In the genomic region with DNA sequence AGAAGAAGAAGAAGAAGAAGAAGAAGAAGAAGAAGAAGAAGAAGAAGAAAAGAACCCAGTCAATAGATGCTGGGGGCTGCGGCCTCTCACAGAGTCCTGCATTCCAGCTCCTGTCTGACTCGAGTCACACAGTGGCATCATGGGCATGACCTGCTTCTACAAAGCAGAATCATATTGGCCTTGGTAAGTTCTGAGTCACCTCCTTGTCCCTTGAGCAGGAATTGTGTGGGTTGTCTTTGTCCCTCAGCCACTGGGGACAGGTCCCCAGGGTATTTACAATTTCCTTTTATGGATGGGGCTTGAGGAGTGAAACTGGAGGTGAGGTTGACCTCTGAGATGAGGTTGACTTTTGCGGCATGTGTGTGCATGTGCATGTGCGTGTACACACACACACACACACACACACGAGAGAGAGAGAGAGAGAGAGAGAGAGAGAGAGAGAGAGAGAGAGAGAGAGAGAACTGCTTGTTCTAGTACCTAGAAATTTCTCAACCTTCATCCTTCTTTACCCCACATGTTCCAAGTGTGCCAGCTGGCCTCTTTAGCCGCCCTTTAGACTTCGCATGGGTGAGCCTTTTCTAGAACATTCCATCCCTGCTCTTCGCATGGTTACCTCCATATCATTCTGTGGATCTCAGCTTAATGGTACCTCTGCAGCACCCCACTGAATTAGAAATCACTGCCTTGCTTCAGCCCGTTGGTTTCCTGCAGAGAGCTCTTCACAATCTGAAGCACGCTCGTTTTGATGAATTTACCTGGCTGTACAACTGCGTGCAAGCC, we compare ENCODE assay signal across 25 mouse cellular contexts.
A peak's percentile ranks its signal among the peaks of the same experiment; 100 is the strongest.
DNase-seq lines count a peak whose midpoint lies in the region; ATAC-seq lines count a peak whose summit lies in the region.
"Had no signal": no experiment of that assay in that cellular context is flagged by ENCODE, and none has a peak within 500 bp of the region (broad histone marks: within the 10 kb centered on the region; RNA-seq: fewer than 3 reads in every experiment).

No protein-coding gene starts in this region.

- no peaks in the 10 kb centered on the region for H3K9me3 ChIP-seq in kidney, embryonic 16.5 days (ENCODE audit: low read length)
- H3K9me3 ChIP-seq: embryonic facial prominence, embryonic 12.5 days; embryonic facial prominence, embryonic 15.5 days; hindbrain, embryonic 10.5 days; hindbrain, embryonic 13.5 days had no signal

- 73% methylated on average over 12 of the region's 12 CpGs for WGBS in kidney, embryonic 16.5 days

- peaks cover under 1% of the 10 kb centered on the region; the same call in 1 of the 2 replicates for H3K4me1 ChIP-seq in kidney, embryonic 16.5 days (ENCODE audit: insufficient read depth, low read length)
- H3K4me1 ChIP-seq: embryonic facial prominence, embryonic 12.5 days; hindbrain, embryonic 10.5 days; hindbrain, embryonic 13.5 days had no signal

- DNase-seq in adrenal gland, postnatal 14 days: peak; percentile 26
- no peak for DNase-seq in adrenal gland, postnatal 4 days (ENCODE audit: low spot score in 2 of 2)
- peak; percentile 57 to 58 for DNase-seq in kidney, adult 8-10 months
- DNase-seq in kidney, postnatal 4 days: no peak
- DNase-seq in kidney, postnatal 14 days: peak; percentile 19
- peak; percentile 36 to 48 for DNase-seq in kidney, postnatal 36 days
- DNase-seq in heart, postnatal 4 days: no peak
- DNase-seq: adrenal gland, adult 8-10 months; cerebellum, adult 11 months; cerebellum, adult 2 months; cerebellum, adult 9-11 months; cerebellum, postnatal 25 days; forebrain, postnatal 0 days; gastrocnemius, adult 2 months; gastrocnemius, postnatal 14 days had no signal

- H3K27me3 ChIP-seq in kidney, embryonic 16.5 days (ENCODE audit: insufficient read depth, low read length): no peaks in the 10 kb centered on the region
- H3K27me3 ChIP-seq: embryonic facial prominence, embryonic 12.5 days; embryonic facial prominence, embryonic 15.5 days; hindbrain, embryonic 13.5 days; Patski had no signal

- H3K4me3 ChIP-seq in kidney, embryonic 16.5 days (ENCODE audit: low read length): no peak overlapping the region
- H3K4me3 ChIP-seq: embryonic facial prominence, embryonic 12.5 days; embryonic facial prominence, embryonic 15.5 days; gastrocnemius, adult 2 months; hindbrain, embryonic 10.5 days; hindbrain, embryonic 13.5 days had no signal

- H3K36me3 ChIP-seq in kidney, embryonic 16.5 days (ENCODE audit: insufficient read depth, low read length): no peaks in the 10 kb centered on the region
- H3K36me3 ChIP-seq: embryonic facial prominence, embryonic 12.5 days; embryonic facial prominence, embryonic 15.5 days; hindbrain, embryonic 10.5 days; hindbrain, embryonic 13.5 days had no signal

- H3K9ac ChIP-seq in kidney, embryonic 16.5 days (replicated peaks; ENCODE audit: low read length): no peak overlapping the region
- H3K9ac ChIP-seq: embryonic facial prominence, embryonic 12.5 days; embryonic facial prominence, embryonic 15.5 days; forebrain, postnatal 0 days; hindbrain, embryonic 13.5 days had no signal

- H3K4me2 ChIP-seq in kidney, embryonic 16.5 days (replicated peaks; ENCODE audit: low read depth, low read length): no peak overlapping the region
- H3K4me2 ChIP-seq: embryonic facial prominence, embryonic 12.5 days; embryonic facial prominence, embryonic 15.5 days; heart, embryonic 11.5 days; hindbrain, embryonic 13.5 days had no signal

- no peak for ATAC-seq in kidney, embryonic 16.5 days (ENCODE audit: low FRiP score, low TSS enrichment)
- ATAC-seq: CD4-positive, CD25-positive, alpha-beta regulatory T cell, adult 4 months; forebrain, embryonic 14.5 days; forebrain, postnatal 0 days; hindbrain, embryonic 16.5 days; Patski had no signal

- no peak overlapping the region for H3K27ac ChIP-seq in kidney, embryonic 16.5 days (ENCODE audit: low read length)
- H3K27ac ChIP-seq: embryonic facial prominence, embryonic 12.5 days; embryonic facial prominence, embryonic 15.5 days; gastrocnemius, adult 2 months; hindbrain, embryonic 10.5 days; hindbrain, embryonic 13.5 days had no signal

Comparison
In these comparisons a context has a peak if more than half of its experiments do, and no peak if none do; other contexts are left out.
1. DNase-seq: peak in adrenal gland, postnatal 14 days (single experiment), kidney, adult 8-10 months (2 of 2), kidney, postnatal 14 days (single experiment) and kidney, postnatal 36 days (2 of 2); none in adrenal gland, postnatal 4 days (0 of 2), kidney, postnatal 4 days (0 of 2) and heart, postnatal 4 days (single experiment).